Mouse (Mus musculus) testis, adult 2 months (tissue): ENCODE data around the gene Rilp. TPM values are rescaled to one million over a fixed set of nuclear protein-coding genes. Genes with fewer than 3 reads are reported as not detected.

Experiments used
- H3K27ac ChIP-seq: fragments of 200-500 bp; 2 replicates; pipeline ENCODE4 v1.5.1; 2012; ENCODE audit warnings: low read depth, low read length; ENCODE audit not compliant: control insufficient read depth, insufficient read depth
- H3K27me3 ChIP-seq: fragments of 200-500 bp; 2 replicates; pipeline ENCODE4 v1.6.1; 2012; ENCODE audit warnings: mild to moderate bottlenecking, low read length, moderate library complexity; ENCODE audit not compliant: control insufficient read depth, insufficient read depth
- H3K36me3 ChIP-seq: fragments of 200-500 bp; 2 replicates; pipeline ENCODE4 v1.6.1; 2012; ENCODE audit warnings: mild to moderate bottlenecking, low read length; ENCODE audit not compliant: control insufficient read depth, insufficient read depth
- H3K4me1 ChIP-seq: fragments of 200-500 bp; 2 replicates; pipeline ENCODE4 v1.6.1; 2012; ENCODE audit warnings: low read length; ENCODE audit not compliant: control insufficient read depth, insufficient read depth
- H3K4me3 ChIP-seq: fragments of 200-500 bp; 2 replicates; pipeline ENCODE4 v1.5.1; 2012; ENCODE audit warnings: low read depth, mild to moderate bottlenecking, low read length, moderate library complexity, mixed read lengths; ENCODE audit not compliant: control insufficient read depth
- CTCF ChIP-seq: fragments of 200-500 bp; IDR thresholded peaks from 2 replicates; pipeline ENCODE4 v1.5.1; 2012; ENCODE audit warnings: low read depth, mild to moderate bottlenecking, inconsistent platforms, low read length, moderate library complexity; ENCODE audit not compliant: control insufficient read depth, insufficient read depth, insufficient replicate concordance
- POLR2A ChIP-seq: fragments of 200-500 bp; IDR thresholded peaks from 2 replicates; pipeline ENCODE4 v1.6.1; 2012; ENCODE audit warnings: low read depth, mild to moderate bottlenecking, inconsistent platforms, low read length, moderate library complexity; ENCODE audit not compliant: control insufficient read depth
- polyA plus RNA-seq: library from polyadenylated mRNA; depleted of rRNA; stranded (reverse); fragments of >200 nt; gene quantifications from 2 replicates; pipeline ENCODE4 v1.2.3, GENCODE M21; 2012

Rilp gene
- polyA plus RNA-seq, 1 experiment, result 0.94 TPM

GRCm38 (mm10) chr11:75498126-75498525, 11.8 kb upstream of the Rilp start:
- Histone ChIP-seq H3K27me3 (no peaks in the 10 kb centered on the region), H3K27ac (no peak overlapping the region), H3K4me1 (no peaks in the 10 kb centered on the region), H3K4me3 (no peak overlapping the region), H3K36me3 (peaks cover 12% of the 10 kb centered on the region)
- no peak for TF ChIP-seq CTCF
- TF ChIP-seq POLR2A, result no peak

- Histone ChIP-seq H3K4me1 (peaks cover 9% of the 10 kb centered on the region), H3K27ac (no peak overlapping the region), H3K36me3 (peaks cover 9% of the 10 kb centered on the region), H3K27me3 (no peaks in the 10 kb centered on the region), H3K4me3 (no peak overlapping the region)
- TF ChIP-seq CTCF (no peak), POLR2A (no peak)
Measured at GRCm38 (mm10) chr11:75508162-75508561, 1.7 kb upstream of the Rilp start.

GRCm38 (mm10) chr11:75508904-75509303, 990 bp upstream of the Rilp start:
- Histone ChIP-seq H3K4me3 (no peak overlapping the region), H3K4me1 (peaks cover 9% of the 10 kb centered on the region), H3K27ac (no peak overlapping the region), H3K27me3 (no peaks in the 10 kb centered on the region), H3K36me3 (peaks cover 9% of the 10 kb centered on the region)
- no peak for TF ChIP-seq CTCF
- no peak for TF ChIP-seq POLR2A

GRCm38 (mm10) chr11:75510627-75510993, 716 bp downstream of the Rilp start:
- peak overlapping the region; percentile 75 for H3K27ac ChIP-seq
- TF ChIP-seq CTCF (peak; percentile 83), POLR2A (peak; percentile 51; the same call in 1 of the 2 replicates)

GRCm38 (mm10) chr11:75511213-75511612, 1.3 kb downstream of the Rilp start:
- TF ChIP-seq POLR2A (no peak), CTCF (no peak)
- Histone ChIP-seq H3K4me3 (no peak overlapping the region), H3K27me3 (no peaks in the 10 kb centered on the region)

More at GRCm38 (mm10) chr11:75510627-75510993, 716 bp downstream of the Rilp start:
- no peaks in the 10 kb centered on the region for H3K27me3 ChIP-seq
- H3K4me3 ChIP-seq, result peak overlapping the region; percentile 80
- peaks cover 4% of the 10 kb centered on the region for H3K36me3 ChIP-seq
- peaks cover 15% of the 10 kb centered on the region for H3K4me1 ChIP-seq

GRCm38 (mm10) chr11:75512301-75513018, 2.6 kb downstream of the Rilp start:
- no peaks in the 10 kb centered on the region for H3K27me3 ChIP-seq
- TF ChIP-seq POLR2A, result no peak
- no peak for TF ChIP-seq CTCF
- H3K4me3 ChIP-seq, result no peak overlapping the region
- H3K4me1 ChIP-seq, result peaks cover 15% of the 10 kb centered on the region
- peaks cover 2% of the 10 kb centered on the region; the same call in 1 of the 2 replicates for H3K36me3 ChIP-seq
- H3K27ac ChIP-seq, result no peak overlapping the region

More at GRCm38 (mm10) chr11:75511213-75511612, 1.3 kb downstream of the Rilp start:
- Histone ChIP-seq H3K4me1 (peaks cover 15% of the 10 kb centered on the region), H3K27ac (no peak overlapping the region), H3K36me3 (peaks cover 2% of the 10 kb centered on the region; the same call in 1 of the 2 replicates)

GRCm38 (mm10) chr11:75513336-75513735, 3.4 kb downstream of the Rilp start, which contains the start of gene Scarf1:
TSS of gene Scarf1 (plus strand) at chr11:75513540.
- Histone ChIP-seq H3K27ac (no peak within 1 kb of the TSS), H3K36me3 (no peaks in the 10 kb centered on the region; the same call in 1 of the 2 replicates), H3K27me3 (no peaks in the 10 kb centered on the region), H3K4me1 (peaks cover 15% of the 10 kb centered on the region), H3K4me3 (no peak within 1 kb of the TSS)
- TF ChIP-seq CTCF (no peak), POLR2A (no peak)

- Histone ChIP-seq H3K27me3 (no peaks in the 10 kb centered on the region), H3K27ac (no peak overlapping the region), H3K4me3 (no peak overlapping the region), H3K4me1 (peaks cover 8% of the 10 kb centered on the region), H3K36me3 (no peaks in the 10 kb centered on the region)
- TF ChIP-seq CTCF (no peak), POLR2A (no peak)
Measured at GRCm38 (mm10) chr11:75515186-75515585, 5.3 kb downstream of the Rilp start.
